Mouse (Mus musculus) CH12.LX (cell line): ENCODE results near the gene Hcar1.

Source experiments
- CTCF ChIP-seq, 2 experiments: IDR thresholded peaks in 1 of 2; conservative IDR thresholded peaks in 1 of 2; 2 replicates each; pipeline ENCODE4 v1.5.1; 2011 to 2012; ENCODE audit warnings: low read depth in 2 of 2, low read length in 2 of 2, improper control_type of control experiment in 1 of 2, inconsistent platforms in 1 of 2, mild to moderate bottlenecking in 1 of 2, moderate library complexity in 1 of 2
- E2F4 ChIP-seq: IDR thresholded peaks from 2 replicates; pipeline ENCODE4 v1.6.1; 2011; ENCODE audit warnings: low read depth, low read length, improper control_type of control experiment; ENCODE audit not compliant: insufficient replicate concordance
- EP300 ChIP-seq: IDR thresholded peaks from 2 replicates; pipeline ENCODE4 v1.6.1; 2011; ENCODE audit warnings: low read length, improper control_type of control experiment
- HCFC1 ChIP-seq: IDR thresholded peaks from 2 replicates; pipeline ENCODE4 v1.6.1; 2012; ENCODE audit warnings: low read depth, mild to moderate bottlenecking, inconsistent platforms, low read length, improper control_type of control experiment
- MEF2A ChIP-seq: IDR thresholded peaks from 2 replicates; pipeline ENCODE4 v1.6.1; 2014; ENCODE audit warnings: low read depth, mild to moderate bottlenecking, inconsistent platforms, low read length, improper control_type of control experiment, borderline replicate concordance
- UBTF ChIP-seq: IDR thresholded peaks from 2 replicates; pipeline ENCODE4 v1.6.1; 2012; ENCODE audit warnings: low read depth, mild to moderate bottlenecking, inconsistent platforms, low read length, improper control_type of control experiment, moderate library complexity
- USF1 ChIP-seq: IDR thresholded peaks from 2 replicates; pipeline ENCODE4 v1.6.1; 2014; ENCODE audit warnings: low read depth, mild to moderate bottlenecking, inconsistent platforms, low read length, improper control_type of control experiment

DNA sequence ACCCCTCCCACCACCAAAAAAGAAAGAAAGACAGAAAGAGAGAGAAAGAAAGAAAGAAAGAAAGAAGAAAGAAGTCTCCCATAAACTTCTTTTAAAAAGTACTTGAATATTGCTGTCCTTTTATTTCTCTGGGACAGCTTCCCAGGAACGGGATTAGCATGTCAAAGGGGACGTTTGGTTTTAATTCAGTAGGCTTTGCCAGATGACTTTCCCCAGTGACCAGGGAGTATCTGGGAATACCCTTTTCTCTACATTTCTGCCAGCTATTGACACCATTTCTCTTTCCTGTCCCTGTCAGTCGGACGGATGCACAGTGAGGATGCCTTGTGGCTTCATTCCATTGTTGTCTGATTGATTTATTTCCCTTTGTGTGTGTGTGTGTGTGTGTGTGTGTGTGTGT lies 36.0 kb downstream of the Hcar1 start:
- no peak for TF ChIP-seq HCFC1
- TF ChIP-seq EP300 = no peak
- no peak for TF ChIP-seq MEF2A
- TF ChIP-seq UBTF = no peak
- TF ChIP-seq USF1 = no peak
- no peak for TF ChIP-seq CTCF (conservative IDR thresholded peaks at IDR 0.05 in 1 of 2, IDR thresholded peaks at IDR 0.05 in 1 of 2; ENCODE audit: low read depth in 2 of 2, low read length in 2 of 2)
- TF ChIP-seq E2F4 = no peak
